Mouse (Mus musculus): ENCODE results near the gene Limk1.

GRCm38 (mm10) chr5:134613727-134614126, 74.7 kb downstream of the Limk1 start:
- TF ChIP-seq CTCF (conservative IDR thresholded peaks at IDR 0.05; ENCODE audit: low read length) = no peak
- TF ChIP-seq NANOG (IDR thresholded peaks at IDR 0.05; ENCODE audit: borderline replicate concordance, low read length) = no peak

Data from E14TG2a.4 (cell line).